7 mouse cellular contexts compared by ENCODE assay signal in the genomic region with DNA sequence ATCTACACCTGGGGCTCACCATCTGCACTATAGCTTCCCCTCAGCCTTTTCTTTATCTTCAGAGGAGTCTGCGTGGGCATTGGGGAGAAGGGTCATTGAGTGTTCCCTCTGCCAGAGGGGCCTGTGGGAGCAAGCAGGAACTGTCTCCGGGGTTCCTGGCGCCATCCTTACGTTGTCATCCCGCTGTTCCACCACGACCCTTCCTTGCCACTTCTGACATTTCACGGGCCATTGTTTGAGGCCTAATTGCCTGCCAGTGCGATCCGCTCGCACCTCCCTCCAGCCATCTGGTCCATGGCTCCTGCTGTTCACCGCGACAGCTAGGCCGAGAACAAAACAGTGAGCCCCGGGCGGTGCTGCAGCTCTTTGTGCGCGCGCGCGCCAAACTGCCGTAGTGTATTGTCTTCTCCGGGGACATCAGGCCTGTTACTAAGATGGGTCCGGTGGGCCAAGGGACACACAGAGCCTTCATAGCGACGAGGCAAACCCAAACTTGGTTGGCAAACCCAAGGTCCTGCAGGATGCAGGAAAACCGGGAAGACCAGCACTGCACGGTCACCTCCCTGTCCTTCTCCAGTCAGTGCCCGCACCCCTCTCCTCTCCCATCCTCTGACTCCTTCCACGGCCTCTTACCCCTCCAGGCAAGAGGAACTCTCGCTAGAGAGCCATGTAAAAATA. TPM values are rescaled to one million over a fixed set of nuclear protein-coding genes. Genes with fewer than 3 reads are reported as not detected.
DNase-seq lines count a peak whose midpoint lies in the region; ATAC-seq and TF ChIP-seq lines count a peak whose summit lies in the region.

No protein-coding gene starts in this region.

- TF ChIP-seq POLR2A in thymus, adult 2 months (IDR thresholded peaks at IDR 0.05; ENCODE audit: control insufficient read depth, extremely low read depth, insufficient read depth, low read length, poor library complexity): no peak

- peak; percentile 12 for DNase-seq in thymus, postnatal 25 days
- no peak for DNase-seq in thymus, adult 2 months
- peak; percentile 92 to 93 for DNase-seq in cerebellum, postnatal 25 days
- peak; percentile 62 to 74 for DNase-seq in kidney, postnatal 4 days
- DNase-seq in right cerebral cortex, postnatal 4 days: peak; percentile 73

- no peak overlapping the region for H3K4me3 ChIP-seq in thymus, adult 2 months (ENCODE audit: control insufficient read depth, insufficient read depth, low read length)
- peak overlapping the region; percentile 41 for H3K4me3 ChIP-seq in heart, embryonic 11.5 days (ENCODE audit: low read depth, low read length)
- peak overlapping the region; percentile 43 for H3K4me3 ChIP-seq in lung, embryonic 16.5 days (ENCODE audit: low read length)

- no peaks in the 10 kb centered on the region for H3K9me3 ChIP-seq in heart, embryonic 11.5 days (replicated peaks; ENCODE audit: control insufficient read depth, low read length)
- no peaks in the 10 kb centered on the region for H3K9me3 ChIP-seq in lung, embryonic 16.5 days (ENCODE audit: control insufficient read depth, low read length)

- ATAC-seq in heart, embryonic 11.5 days (replicated peaks; ENCODE audit: insufficient number of reproducible peaks, low FRiP score, low TSS enrichment): no peak
- peak; percentile 67 for ATAC-seq in lung, embryonic 16.5 days (ENCODE audit: low read depth)

- 23% methylated on average over 30 of the region's 30 CpGs for WGBS in thymus, adult 2 months
- WGBS in heart, embryonic 11.5 days (ENCODE audit: insufficient replicate concordance): 4% methylated on average over 30 of the region's 30 CpGs
- 6% methylated on average over 30 of the region's 30 CpGs for WGBS in lung, embryonic 16.5 days

- no peaks in the 10 kb centered on the region; the same call in 1 of the 2 replicates for H3K27me3 ChIP-seq in thymus, adult 2 months (ENCODE audit: control insufficient read depth, insufficient read depth, low read length)
- peaks cover 4% of the 10 kb centered on the region; the same call in 1 of the 2 replicates for H3K27me3 ChIP-seq in heart, embryonic 11.5 days (ENCODE audit: control insufficient read depth, insufficient read depth, low read length)
- H3K27me3 ChIP-seq in lung, embryonic 16.5 days (ENCODE audit: control insufficient read depth, insufficient read depth, low read depth, low read length): no peaks in the 10 kb centered on the region; the same call in 1 of the 2 replicates

- H3K4me2 ChIP-seq in heart, embryonic 11.5 days: peak overlapping the region; percentile 73
- peak overlapping the region; percentile 66 for H3K4me2 ChIP-seq in lung, embryonic 16.5 days (ENCODE audit: low read depth, low read length)

- H3K27ac ChIP-seq in thymus, adult 2 months (ENCODE audit: control insufficient read depth, insufficient read depth, low read length): no peak overlapping the region; the same call in 1 of the 2 replicates
- peak overlapping the region; percentile 57; the same call in 1 of the 2 replicates for H3K27ac ChIP-seq in heart, embryonic 11.5 days (ENCODE audit: low read depth, low read length)
- H3K27ac ChIP-seq in lung, embryonic 16.5 days (ENCODE audit: low read length): peak overlapping the region; percentile 23

- no peaks in the 10 kb centered on the region for H3K4me1 ChIP-seq in thymus, adult 2 months (replicated peaks; ENCODE audit: control insufficient read depth, insufficient read depth, low read length)
- H3K4me1 ChIP-seq in heart, embryonic 11.5 days (ENCODE audit: control insufficient read depth, insufficient read depth, low read length): peaks cover 5% of the 10 kb centered on the region
- peaks cover 7% of the 10 kb centered on the region; the same call in 1 of the 2 replicates for H3K4me1 ChIP-seq in lung, embryonic 16.5 days (replicated peaks; ENCODE audit: control insufficient read depth, insufficient read depth, low read length)

- no peaks in the 10 kb centered on the region for H3K36me3 ChIP-seq in thymus, adult 2 months (ENCODE audit: control insufficient read depth, insufficient read depth, low read length)
- H3K36me3 ChIP-seq in heart, embryonic 11.5 days (ENCODE audit: control insufficient read depth, insufficient read depth, low read length): no peaks in the 10 kb centered on the region
- H3K36me3 ChIP-seq in lung, embryonic 16.5 days (ENCODE audit: control insufficient read depth, insufficient read depth, low read length): no peaks in the 10 kb centered on the region

- TF ChIP-seq CTCF in thymus, adult 2 months (IDR thresholded peaks at IDR 0.05; ENCODE audit: borderline replicate concordance, control insufficient read depth, extremely low read depth, insufficient read depth, low read length, poor library complexity): no peak

- H3K9ac ChIP-seq in heart, embryonic 11.5 days (ENCODE audit: low read depth, low read length): peak overlapping the region; percentile 71
- H3K9ac ChIP-seq in lung, embryonic 16.5 days (ENCODE audit: low read length): peak overlapping the region; percentile 67

RNA-seq across cellular contexts. Expression of a gene that starts 8.9 kb away (rescaled TPM):
- polyA plus RNA-seq in thymus, adult 2 months (2012; rRNA removed): 0.07 TPM in 1 of 2 replicates, not detected in the other
- polyA plus RNA-seq in heart, embryonic 11.5 days (2014; fragmentation: Nextera tagmentation; extraction: Ambion mirVana): not detected in 2 replicates
- polyA plus RNA-seq in lung, embryonic 16.5 days (2015; fragmentation: Nextera tagmentation; extraction: Ambion mirVana): not detected in 2 replicates

RNA-seq across cellular contexts. Expression of a gene that starts 45.9 kb away (rescaled TPM):
- 19.9 and 22.7 TPM in 2 replicates for polyA plus RNA-seq in thymus, adult 2 months (2012; rRNA removed)
- 16.6 and 17.0 TPM in 2 replicates for polyA plus RNA-seq in heart, embryonic 11.5 days (2014; fragmentation: Nextera tagmentation; extraction: Ambion mirVana)
- polyA plus RNA-seq in lung, embryonic 16.5 days (2015; fragmentation: Nextera tagmentation; extraction: Ambion mirVana): 23.3 and 26.8 TPM in 2 replicates

RNA-seq across cellular contexts. Expression of a gene that starts 55.8 kb away (rescaled TPM):
- polyA plus RNA-seq in thymus, adult 2 months (2012; rRNA removed): 25.9 and 28.7 TPM in 2 replicates
- 41.2 and 46.4 TPM in 2 replicates for polyA plus RNA-seq in heart, embryonic 11.5 days (2014; fragmentation: Nextera tagmentation; extraction: Ambion mirVana)
- polyA plus RNA-seq in lung, embryonic 16.5 days (2015; fragmentation: Nextera tagmentation; extraction: Ambion mirVana): 44.8 and 46.6 TPM in 2 replicates
